Mouse (Mus musculus) MEL (cell line): ENCODE measurements around the gene Tmem45b.

Experiments used
- E2F4 ChIP-seq: IDR thresholded peaks from 2 replicates; pipeline ENCODE4 v1.6.1; 2011; ENCODE audit warnings: low read depth, low read length, improper control_type of control experiment, borderline replicate concordance
- MXI1 ChIP-seq: IDR thresholded peaks from 2 replicates; pipeline ENCODE4 v1.6.1; 2011; ENCODE audit warnings: mild to moderate bottlenecking, low read depth, low read length, improper control_type of control experiment
- SMC3 ChIP-seq: IDR thresholded peaks from 2 replicates; pipeline ENCODE4 v1.6.1; 2011; ENCODE audit warnings: low read depth, low read length, improper control_type of control experiment
- UBTF ChIP-seq: IDR thresholded peaks from 2 replicates; pipeline ENCODE4 v1.6.1; 2012; ENCODE audit warnings: low read depth, mild to moderate bottlenecking, inconsistent platforms, low read length, improper control_type of control experiment, moderate library complexity, borderline replicate concordance; ENCODE audit not compliant: insufficient read depth

DNA sequence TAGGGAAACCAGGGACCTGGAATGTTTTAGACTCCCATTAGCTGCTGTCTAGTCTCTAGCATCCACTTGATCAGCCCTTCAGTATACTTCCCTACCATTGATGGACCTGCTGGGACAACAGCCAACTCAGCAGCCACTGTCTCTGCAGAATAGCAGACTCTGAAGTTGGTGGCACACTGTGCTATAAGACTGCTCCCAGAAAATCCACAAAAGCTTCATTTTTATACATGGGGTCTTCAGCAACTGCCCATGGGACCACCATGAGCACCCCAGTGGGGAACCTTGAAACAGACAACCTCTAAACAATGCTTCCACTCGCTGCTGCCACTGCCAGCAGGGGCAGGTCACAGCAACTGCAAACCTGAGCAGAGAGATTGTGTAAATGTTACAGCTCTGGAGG is 9.9 kb downstream of the Tmem45b start:
- TF ChIP-seq MXI1 = no peak
- TF ChIP-seq SMC3 = no peak
- no peak for TF ChIP-seq E2F4
- no peak for TF ChIP-seq UBTF
